Mouse (Mus musculus) adrenal gland, postnatal 0 days (tissue): ENCODE measurements around the gene Gm10959. TPM values are rescaled to one million over a fixed set of nuclear protein-coding genes. Genes with fewer than 3 reads are reported as not detected.

Experiments used
- polyA plus RNA-seq: library from polyadenylated mRNA; unstranded; fragments of >200 nt; fragmentation: Nextera tagmentation; extraction: Ambion mirVana; gene quantifications from 2 replicates; pipeline ENCODE4 v1.2.1, GENCODE M21; 2015

The Gm10959 gene
- not detected in 2 replicates for polyA plus RNA-seq

DNA sequence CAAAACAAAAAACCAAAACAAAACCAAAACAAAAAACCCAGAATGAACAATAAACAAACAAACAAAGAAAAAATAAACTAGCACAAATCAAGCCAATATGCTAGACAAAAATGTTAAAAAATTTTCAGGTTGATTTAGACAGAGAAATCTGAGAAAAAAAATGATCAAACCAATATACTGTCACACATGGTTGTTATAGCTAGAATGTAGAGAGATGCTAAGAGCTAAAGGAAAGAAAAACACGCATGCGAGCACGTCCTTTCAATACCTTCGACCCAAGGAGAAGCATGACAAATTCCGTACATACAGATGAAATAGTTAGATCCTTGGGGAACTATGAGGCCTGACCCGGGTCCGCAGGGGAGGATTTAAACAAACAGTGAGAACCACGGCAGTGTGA is at the start of gene Gm10959:
Gene Gm10959 (minus strand): TSS at position 101 of the 400 bp plus-strand sequence.

DNA sequence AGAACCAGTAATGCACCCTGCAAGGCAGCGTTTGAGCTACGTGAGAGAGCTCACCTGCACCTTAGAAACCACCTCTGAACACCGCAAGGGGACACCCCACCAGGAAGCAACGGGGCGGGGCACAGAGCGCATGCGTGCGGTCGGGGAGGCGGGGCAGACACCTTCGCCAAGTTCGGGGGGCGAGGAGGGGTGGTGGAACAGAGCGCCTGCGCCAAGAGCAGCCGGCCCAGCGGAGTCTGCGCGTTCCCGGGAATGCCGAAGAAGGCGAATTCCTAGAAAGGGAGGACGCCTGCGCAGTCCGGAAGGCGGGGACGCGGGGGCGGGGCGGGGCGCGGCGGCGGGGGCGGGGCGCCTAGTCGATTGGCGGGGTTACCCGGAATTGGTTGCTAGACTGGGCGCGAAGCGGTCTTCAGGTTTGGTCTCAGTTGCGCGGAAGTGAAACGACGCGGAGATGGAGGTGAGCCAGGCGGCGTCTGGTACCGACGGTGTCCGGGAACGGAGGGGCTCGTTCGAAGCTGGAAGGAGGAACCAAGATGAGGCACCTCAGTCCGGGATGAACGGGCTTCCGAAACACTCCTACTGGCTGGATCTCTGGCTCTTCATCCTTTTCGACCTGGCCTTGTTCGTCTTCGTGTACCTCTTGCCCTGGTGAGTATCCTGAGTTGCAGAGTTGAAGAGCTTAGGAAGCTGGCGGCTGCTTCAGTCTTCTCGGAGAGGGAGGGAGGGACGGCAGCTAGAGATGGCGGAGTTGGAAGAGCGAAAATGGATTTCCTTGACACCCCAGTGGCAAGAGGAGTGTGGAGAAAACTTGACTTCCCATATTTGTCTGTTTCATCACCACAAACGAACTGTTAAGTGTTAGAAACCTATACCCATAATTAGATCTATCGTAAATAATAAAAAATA is 5.1 kb upstream of the Gm10959 start, which contains the start of gene 1810037I17Rik:
Gene 1810037I17Rik (plus strand): TSS at position 195 of the 906 bp plus-strand sequence.

DNA sequence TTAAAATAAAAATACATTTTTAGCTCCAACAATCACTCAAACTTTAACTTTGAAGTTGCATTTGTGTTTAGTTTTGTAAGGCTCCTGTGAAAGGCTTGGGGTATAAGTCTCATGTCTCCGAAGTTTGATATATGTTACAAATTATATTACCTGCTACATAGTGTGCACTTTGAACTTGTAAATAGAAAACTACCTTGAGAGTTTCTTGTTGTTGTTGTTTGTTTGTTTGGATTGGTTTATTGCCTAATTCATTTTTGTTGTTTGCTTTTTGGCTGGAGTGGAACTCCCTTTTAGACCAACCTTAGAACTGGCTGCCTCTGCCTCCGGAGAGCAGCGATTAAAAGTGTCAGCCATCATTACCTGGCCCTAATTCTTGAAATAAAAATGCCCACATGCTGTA is 24.4 kb downstream of the Gm10959 start, which contains the start of gene Fabp2:
Gene Fabp2 (plus strand): TSS at position 301 of the 400 bp plus-strand sequence.

Other genes with a start within 250 kb of the Gm10959 start
- 2.6 and 4.0 TPM in 2 replicates for gene Pde5a, start 190.4 kb downstream of the Gm10959 start, polyA plus RNA-seq
- 3.3 and 38.1 TPM in 2 replicates for gene Fabp2, start 24.3 kb downstream of the Gm10959 start, polyA plus RNA-seq
- 262 and 381 TPM in 2 replicates for gene 1810037I17Rik, start 4.8 kb upstream of the Gm10959 start, polyA plus RNA-seq
- 7.8 and 15.1 TPM in 2 replicates for gene Usp53, start 65.2 kb upstream of the Gm10959 start, polyA plus RNA-seq
- 2.1 and 3.1 TPM in 2 replicates for gene Myoz2, start 115.7 kb upstream of the Gm10959 start, polyA plus RNA-seq